8 mouse cellular contexts compared by ENCODE assay signal in genomic region chr12:119237921-119238695, GRCm38 (mm10). TPM values are rescaled to one million over a fixed set of nuclear protein-coding genes. Genes with fewer than 3 reads are reported as not detected.
A peak's percentile ranks its signal among the peaks of the same experiment; 100 is the strongest.
DNase-seq lines count a peak whose midpoint lies in the region; ATAC-seq and TF ChIP-seq lines count a peak whose summit lies in the region.

No protein-coding gene starts in this region.

- WGBS in forebrain, embryonic 14.5 days: 1% methylated on average over 35 of the region's 35 CpGs
- WGBS in liver, embryonic 15.5 days (ENCODE audit: insufficient replicate concordance): 2% methylated on average over 34 of the region's 35 CpGs
- WGBS in olfactory bulb, adult 2 months: 1% methylated on average over 35 of the region's 35 CpGs

- peak; percentile 38 for DNase-seq in CD4-positive helper T cell, adult 2 months (ENCODE audit: low read depth, low spot score)
- DNase-seq in brain, adult 2 months (ENCODE audit: low read depth, low spot score): peak; percentile 86
- peak; percentile 87 for DNase-seq in forebrain, embryonic 14.5 days (ENCODE audit: low spot score)
- peak; percentile 16 for DNase-seq in heart, postnatal 25 days (ENCODE audit: low spot score)
- peak; percentile 66 to 79 for DNase-seq in kidney, postnatal 4 days
- DNase-seq in thymus, postnatal 25 days: peak; percentile 35

- intact Hi-C loops in heart, postnatal 25 days (cut with DNase I): no loop called here

- no peak for TF ChIP-seq POLR2A in olfactory bulb, adult 2 months (IDR thresholded peaks at IDR 0.05; ENCODE audit: insufficient read depth, low read depth, low read length)

- H3K4me3 ChIP-seq in forebrain, embryonic 14.5 days (ENCODE audit: low read depth, low read length): peak overlapping the region; percentile 60
- H3K4me3 ChIP-seq in liver, embryonic 15.5 days (replicated peaks): peak overlapping the region; percentile 32
- peak overlapping the region; percentile 62 for H3K4me3 ChIP-seq in olfactory bulb, adult 2 months (ENCODE audit: insufficient read depth, low read depth, low read length)

- no peak for TF ChIP-seq CTCF in olfactory bulb, adult 2 months (IDR thresholded peaks at IDR 0.05; ENCODE audit: insufficient read depth, low read depth, low read length)

- H3K27me3 ChIP-seq in forebrain, embryonic 14.5 days (replicated peaks; ENCODE audit: control insufficient read depth, insufficient read depth, low read length): no peaks in the 10 kb centered on the region
- peaks cover 29% of the 10 kb centered on the region for H3K27me3 ChIP-seq in liver, embryonic 15.5 days

- ATAC-seq in forebrain, embryonic 14.5 days: peak; percentile 81
- 0 out of 2 replicates have a peak, but pooled peaks have one; percentile 25 for ATAC-seq in liver, embryonic 15.5 days (ENCODE audit: insufficient read depth)

- no peaks in the 10 kb centered on the region for H3K36me3 ChIP-seq in forebrain, embryonic 14.5 days (ENCODE audit: control insufficient read depth, insufficient read depth, low read length)
- H3K36me3 ChIP-seq in liver, embryonic 15.5 days (replicated peaks): no peaks in the 10 kb centered on the region

- peaks cover 17% of the 10 kb centered on the region; the same call in 1 of the 2 replicates for H3K4me1 ChIP-seq in forebrain, embryonic 14.5 days (ENCODE audit: control insufficient read depth, insufficient read depth, low read length)
- H3K4me1 ChIP-seq in liver, embryonic 15.5 days (replicated peaks): 0 out of 2 replicates have a peak, but pooled peaks cover 5% of the 10 kb centered on the region
- H3K4me1 ChIP-seq in olfactory bulb, adult 2 months (ENCODE audit: control insufficient read depth, insufficient read depth, low read length): 0 out of 2 replicates have a peak, but pooled peaks cover 3% of the 10 kb centered on the region

- peak overlapping the region; percentile 98 for H3K27ac ChIP-seq in forebrain, embryonic 14.5 days (ENCODE audit: low read depth, low read length)
- H3K27ac ChIP-seq in liver, embryonic 15.5 days (replicated peaks): no peak overlapping the region
- H3K27ac ChIP-seq in olfactory bulb, adult 2 months (ENCODE audit: insufficient read depth, low read depth, low read length): peak overlapping the region; percentile 86

- H3K9ac ChIP-seq in forebrain, embryonic 14.5 days (ENCODE audit: low read length): peak overlapping the region; percentile 85
- no peak overlapping the region for H3K9ac ChIP-seq in liver, embryonic 15.5 days

- peak overlapping the region; percentile 88 for H3K4me2 ChIP-seq in forebrain, embryonic 14.5 days (ENCODE audit: low read length)
- peak overlapping the region; percentile 57 for H3K4me2 ChIP-seq in liver, embryonic 15.5 days

- no peaks in the 10 kb centered on the region for H3K9me3 ChIP-seq in forebrain, embryonic 14.5 days (replicated peaks; ENCODE audit: control insufficient read depth, low read length)
- H3K9me3 ChIP-seq in liver, embryonic 15.5 days (replicated peaks): no peaks in the 10 kb centered on the region

RNA-seq across cellular contexts. Expression of gene Itgb8, which starts 0.5 kb away (rescaled TPM):
- polyA plus RNA-seq in forebrain, embryonic 14.5 days (2014; fragmentation: Nextera tagmentation; extraction: Ambion mirVana): 11.6 and 12.3 TPM in 2 replicates
- total RNA-seq in heart, postnatal 25 days (2021): 1 to 10 TPM; 1.2 to 1.8 TPM
- polyA plus RNA-seq in liver, embryonic 15.5 days (2015; fragmentation: Nextera tagmentation; extraction: Ambion mirVana): 0.07 and 0.10 TPM in 2 replicates
- not detected in 2 replicates for polyA plus RNA-seq in olfactory bulb, adult 2 months (2012; ENCODE audit: insufficient read depth, insufficient read length, low replicate concordance, missing spikeins)

Comparison
In these comparisons a context has a peak if more than half of its experiments do, and no peak if none do; other contexts are left out.
1. DNase-seq: peak in every context shown above with its lines; median percentile 87 in forebrain, embryonic 14.5 days; 86 in brain, adult 2 months; 72 in kidney, postnatal 4 days; 38 in CD4-positive helper T cell, adult 2 months; 35 in thymus, postnatal 25 days; 16 in heart, postnatal 25 days.